Mouse (Mus musculus) cerebellum, adult 18-20 months (tissue): ENCODE data around the gene Tmem259.

ENCODE experiments used
- DNase-seq, 2 experiments: peaks; one replicate each; pipeline ENCODE4 v3.0.0; 2021

Gene Tmem259

GRCm38 (mm10) chr10:80015583-80015982, 31.5 kb upstream of the Tmem259 start:
- DNase-seq: no peak

GRCm38 (mm10) chr10:80014484-80015290, 30.6 kb upstream of the Tmem259 start:
- no peak for DNase-seq

- no peak for DNase-seq
Measured at GRCm38 (mm10) chr10:80013609-80014008, 29.5 kb upstream of the Tmem259 start.

GRCm38 (mm10) chr10:80011740-80012139, 27.6 kb upstream of the Tmem259 start:
- no peak for DNase-seq

- DNase-seq: no peak
Measured at GRCm38 (mm10) chr10:80004233-80004705, 20.1 kb upstream of the Tmem259 start.

- no peak for DNase-seq
Measured at GRCm38 (mm10) chr10:80003374-80004232, 19.5 kb upstream of the Tmem259 start.

- DNase-seq: no peak
Measured at GRCm38 (mm10) chr10:80002829-80003228, 18.7 kb upstream of the Tmem259 start.

GRCm38 (mm10) chr10:80001945-80002344, 17.8 kb upstream of the Tmem259 start:
- no peak for DNase-seq

- DNase-seq: peak; percentile 74 to 78
Measured at GRCm38 (mm10) chr10:79997819-79998218, 13.7 kb upstream of the Tmem259 start.

GRCm38 (mm10) chr10:79997034-79997760, 13.1 kb upstream of the Tmem259 start:
- DNase-seq: peak; percentile 84 to 88

GRCm38 (mm10) chr10:79996272-79997033, 12.3 kb upstream of the Tmem259 start, which contains the start of gene Abca7:
Abca7 (plus strand) TSS chr10:79996494.
- peak; percentile 98 for DNase-seq

- no peak for DNase-seq
Measured at GRCm38 (mm10) chr10:79995636-79996035, 11.5 kb upstream of the Tmem259 start.

- DNase-seq: no peak
Measured at GRCm38 (mm10) chr10:79994397-79995115, 10.4 kb upstream of the Tmem259 start.

GRCm38 (mm10) chr10:79991548-79991947, 7.4 kb upstream of the Tmem259 start:
- DNase-seq: no peak

- no peak for DNase-seq
Measured at GRCm38 (mm10) chr10:79991099-79991498, 7.0 kb upstream of the Tmem259 start.

- no peak for DNase-seq
Measured at GRCm38 (mm10) chr10:79989870-79990269, 5.7 kb upstream of the Tmem259 start.

GRCm38 (mm10) chr10:79989272-79989786, 5.2 kb upstream of the Tmem259 start:
- DNase-seq: no peak

GRCm38 (mm10) chr10:79988506-79989271, 4.6 kb upstream of the Tmem259 start, which contains the start of gene Cnn2:
Cnn2 (plus strand) TSS chr10:79988584.
- DNase-seq: no peak

GRCm38 (mm10) chr10:79987771-79988505, 3.8 kb upstream of the Tmem259 start:
- DNase-seq: no peak

- DNase-seq: peak; percentile 87 to 92
Measured at GRCm38 (mm10) chr10:79986963-79987362, 2.8 kb upstream of the Tmem259 start.
